Mouse (Mus musculus): ENCODE measurements around the gene Fdxr.

GRCm38 (mm10) chr11:115232889-115233288, 44.0 kb downstream of the Fdxr start:
- no peak for TF ChIP-seq CTCF (IDR thresholded peaks at IDR 0.05; ENCODE audit: low read depth)
- TF ChIP-seq EP300 (IDR thresholded peaks at IDR 0.05; ENCODE audit: low read depth), result no peak

Data from liver, postnatal 0 days (tissue).